Mouse (Mus musculus): ENCODE results near the gene Rhag.

The Rhag gene

DNA sequence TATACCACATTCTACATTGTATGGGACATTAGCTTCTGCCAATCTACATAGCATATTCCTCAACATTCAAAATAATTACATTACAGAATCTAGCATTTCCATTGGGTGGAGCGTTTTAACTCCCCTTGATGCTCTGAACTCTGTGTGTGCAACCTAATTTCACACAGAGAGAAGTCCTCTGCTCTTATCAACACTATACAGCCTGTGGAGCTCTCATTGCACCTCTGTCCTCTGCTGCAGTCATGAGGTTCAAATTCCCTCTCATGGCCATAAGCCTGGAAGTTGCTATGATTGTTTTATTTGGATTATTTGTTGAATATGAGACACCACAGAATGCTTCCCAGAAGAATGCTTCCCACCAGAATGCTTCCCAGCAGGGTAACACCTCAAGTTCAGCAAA is at the start of gene Rhag:
Gene Rhag, plus strand, starts transcription at position 193 of the 400 bp plus-strand sequence.
- no peak for DNase-seq (ENCODE audit: low spot score in 2 of 2)

DNA sequence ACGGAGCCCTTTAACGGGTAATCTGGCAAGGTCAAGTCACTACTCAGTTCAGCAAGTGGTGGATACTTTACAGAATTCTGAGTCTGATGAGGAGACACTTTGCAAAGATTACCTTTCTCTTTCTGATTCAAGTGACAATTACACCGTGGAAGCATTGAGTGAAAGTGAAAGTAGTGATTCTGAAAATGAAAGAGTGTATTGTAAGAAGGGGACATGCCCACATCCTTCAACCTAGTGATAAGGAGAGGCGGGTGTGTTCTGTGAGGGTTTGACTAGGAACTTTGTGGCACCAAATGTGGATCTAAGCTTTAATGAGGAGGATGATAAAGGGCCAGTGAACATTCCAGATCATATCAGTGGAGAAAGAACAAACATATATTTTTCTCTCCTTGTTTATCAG is 47.3 kb upstream of the Rhag start:
- no peak for DNase-seq (ENCODE audit: low spot score in 2 of 2)

DNA sequence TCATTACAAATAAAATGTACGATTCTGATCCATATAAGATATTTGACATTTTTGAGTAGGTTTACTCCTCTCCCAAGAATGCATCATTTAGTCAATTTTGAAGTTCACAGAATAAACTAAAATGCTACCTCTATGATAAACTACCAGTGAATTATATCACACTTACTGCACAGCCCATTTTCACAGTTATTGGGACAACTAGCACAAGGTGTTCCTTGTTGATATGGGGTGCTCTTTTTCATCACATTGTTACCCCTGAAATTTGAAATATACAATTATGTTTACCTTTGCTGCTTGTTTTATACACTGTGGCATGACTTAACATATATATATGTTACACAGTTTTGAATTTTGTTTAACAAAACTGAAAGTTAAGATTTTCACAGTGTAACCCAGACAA is 43.8 kb upstream of the Rhag start:
- no peak for DNase-seq (ENCODE audit: low spot score in 2 of 2)

DNA sequence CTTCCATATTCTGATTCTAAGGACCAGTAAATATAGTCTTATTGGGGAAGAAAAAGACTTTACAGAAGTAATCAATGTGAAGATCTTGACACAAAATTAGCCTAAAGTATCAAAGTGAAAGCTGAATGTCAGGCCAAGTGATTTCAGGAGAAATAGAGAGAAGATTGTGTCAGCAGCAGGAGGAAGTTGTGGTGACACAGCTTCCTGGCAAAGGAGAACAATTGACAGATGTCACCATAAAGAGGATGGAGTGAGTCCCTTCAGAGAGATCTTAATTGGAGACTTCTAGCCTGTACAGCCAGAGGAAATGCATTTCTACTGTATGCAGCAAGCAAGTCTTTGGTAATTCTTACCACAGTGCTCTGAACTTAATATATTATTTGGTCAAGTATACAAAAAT is 21.0 kb upstream of the Rhag start:
- no peak for DNase-seq (ENCODE audit: low spot score in 2 of 2)

DNA sequence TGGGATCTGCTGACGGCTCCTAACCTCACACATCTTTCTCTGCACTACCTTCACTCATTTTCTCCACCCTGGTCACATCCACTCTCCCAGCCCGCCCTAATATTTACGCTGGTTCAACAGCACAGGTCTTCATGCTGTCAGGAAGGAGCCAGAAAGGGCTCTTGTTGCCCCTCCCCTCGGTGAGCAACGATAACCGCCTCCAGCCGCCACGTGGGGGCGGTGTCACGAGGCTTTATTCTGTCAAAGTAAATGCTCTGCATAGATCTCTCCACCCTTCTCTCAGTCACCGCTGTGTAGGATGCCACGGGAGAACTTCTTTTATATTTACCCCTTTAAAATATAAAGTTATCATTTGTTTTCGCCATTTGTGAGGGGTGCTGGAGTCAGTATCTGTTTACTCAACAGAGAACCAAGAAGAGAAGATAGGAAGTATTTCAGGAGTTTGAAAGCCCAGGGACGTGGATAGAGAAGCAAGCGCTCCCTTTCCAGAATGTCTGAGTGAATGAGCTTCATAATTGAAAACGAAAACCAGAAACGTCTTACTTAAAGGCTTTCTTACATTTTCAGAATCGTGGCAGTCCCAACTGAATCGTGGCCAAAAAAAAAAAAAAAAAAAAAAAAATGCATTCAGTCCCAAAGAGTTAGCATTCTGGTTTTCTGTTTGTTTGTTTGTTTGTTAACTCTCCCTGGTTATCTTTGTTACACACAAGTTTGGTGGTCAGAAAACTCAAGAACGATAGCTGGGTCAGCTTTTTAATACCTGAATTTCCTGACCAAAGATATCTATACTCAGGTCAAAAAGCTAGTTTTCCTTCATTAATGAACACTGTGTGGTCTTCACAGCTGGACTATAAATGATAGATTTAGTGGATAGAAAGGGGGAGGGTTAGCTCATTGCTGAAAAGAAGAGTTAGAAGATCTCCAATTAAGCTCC is 16.7 kb upstream of the Rhag start:
- no peak for DNase-seq (ENCODE audit: low spot score in 2 of 2)

DNA sequence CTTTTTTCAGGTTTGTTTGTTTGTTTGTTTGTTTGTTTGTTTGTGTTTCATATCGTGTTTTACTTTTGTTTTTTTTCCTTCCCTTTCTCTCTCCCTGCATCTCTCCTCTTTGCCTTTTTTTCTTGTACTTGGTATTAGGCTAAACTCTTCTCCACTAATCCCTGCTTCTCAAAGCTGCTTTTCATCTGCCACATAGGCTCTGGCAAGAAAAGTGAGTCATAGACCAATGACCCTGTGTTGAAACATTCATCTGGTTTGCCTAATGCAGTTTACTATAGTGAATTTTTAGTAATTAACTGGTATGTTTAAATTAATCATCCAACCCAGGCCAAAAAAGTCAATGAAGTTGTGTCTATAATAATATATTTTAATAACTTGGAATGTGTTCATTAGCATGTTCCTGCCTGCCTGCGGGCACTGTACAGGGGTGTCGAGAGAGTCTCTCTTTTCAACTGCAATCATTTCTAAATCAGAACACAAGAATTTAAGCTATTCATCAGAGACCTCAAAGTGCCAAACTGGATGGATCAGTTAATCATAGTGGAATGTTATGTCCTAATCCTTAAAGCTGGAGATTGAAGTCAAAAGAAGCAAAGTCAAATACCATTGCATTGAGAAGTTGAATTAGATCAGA is 8.1 kb upstream of the Rhag start:
- no peak for DNase-seq (ENCODE audit: low spot score in 2 of 2)

DNA sequence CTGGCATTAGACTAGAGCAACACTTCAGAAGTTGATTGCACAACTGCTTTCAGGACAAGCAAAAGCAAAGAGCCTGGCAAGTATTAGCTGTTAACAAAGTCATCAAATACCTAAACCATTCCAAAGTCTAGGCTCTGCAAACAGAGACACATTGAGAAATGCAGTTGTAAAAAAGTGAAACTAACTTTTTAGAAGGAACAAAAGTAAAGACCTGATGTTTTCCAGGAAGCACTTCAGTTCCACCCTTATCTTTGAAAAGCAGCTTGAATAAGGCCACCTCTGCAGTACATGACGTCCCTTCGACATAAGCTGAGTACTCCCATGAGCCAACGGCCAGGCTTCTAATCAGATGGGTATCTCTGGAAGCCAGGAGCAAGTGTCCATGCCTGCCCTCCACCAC is 4.4 kb upstream of the Rhag start:
- DNase-seq (ENCODE audit: low spot score in 2 of 2) = no peak

DNA sequence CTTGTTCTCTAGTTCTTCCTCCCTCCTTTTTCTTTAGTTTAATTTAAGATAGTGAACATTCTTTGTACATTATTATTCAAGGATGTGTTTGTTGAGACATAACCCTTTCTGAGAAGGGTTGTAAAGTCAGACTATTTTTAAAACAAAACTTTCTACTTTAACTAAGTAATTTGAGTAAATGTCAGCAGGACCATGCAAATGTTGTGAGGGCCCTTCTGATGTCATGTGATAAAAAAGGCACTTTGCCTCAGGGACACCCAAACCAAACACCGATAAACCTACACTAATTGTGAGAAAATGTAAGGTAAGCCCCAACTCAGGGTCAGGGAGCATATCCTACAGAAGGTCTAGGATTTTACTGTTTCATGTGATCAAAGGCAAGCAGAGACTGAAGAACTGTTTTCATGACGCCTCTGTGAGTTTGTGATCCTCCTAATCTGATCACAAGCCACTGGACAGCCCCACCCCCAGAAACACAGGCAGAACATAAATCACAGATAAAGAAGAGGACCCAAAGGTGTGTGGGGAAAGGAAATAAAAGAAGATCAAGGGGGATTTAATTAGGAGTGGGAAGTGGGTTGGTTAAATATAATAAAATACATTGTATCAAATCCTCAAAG is 3.9 kb upstream of the Rhag start, which contains the start of gene Crisp2:
Gene Crisp2, minus strand, starts transcription at position 51 of the 620 bp plus-strand sequence.
- no peak for DNase-seq (ENCODE audit: low spot score in 2 of 2)

DNA sequence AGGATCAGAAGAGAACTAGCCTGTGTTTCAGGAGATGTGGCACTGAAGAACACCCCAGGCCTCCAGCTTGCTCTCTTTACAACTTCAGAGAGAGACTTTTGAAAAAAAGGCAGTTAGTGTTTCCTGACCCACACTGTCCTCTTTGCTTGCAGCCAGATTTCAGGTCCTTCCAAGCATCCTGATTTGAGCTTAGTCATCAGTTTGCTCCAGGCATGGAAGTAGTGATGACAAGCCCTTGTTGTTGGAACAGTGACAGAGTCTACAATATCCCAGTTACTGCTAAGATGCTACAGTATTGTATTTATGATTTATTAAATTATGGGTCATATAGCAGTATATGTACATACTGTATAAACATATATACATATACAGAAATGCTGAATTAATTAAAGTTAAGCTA is 2.9 kb upstream of the Rhag start:
- DNase-seq (ENCODE audit: low spot score in 2 of 2) = no peak

DNA sequence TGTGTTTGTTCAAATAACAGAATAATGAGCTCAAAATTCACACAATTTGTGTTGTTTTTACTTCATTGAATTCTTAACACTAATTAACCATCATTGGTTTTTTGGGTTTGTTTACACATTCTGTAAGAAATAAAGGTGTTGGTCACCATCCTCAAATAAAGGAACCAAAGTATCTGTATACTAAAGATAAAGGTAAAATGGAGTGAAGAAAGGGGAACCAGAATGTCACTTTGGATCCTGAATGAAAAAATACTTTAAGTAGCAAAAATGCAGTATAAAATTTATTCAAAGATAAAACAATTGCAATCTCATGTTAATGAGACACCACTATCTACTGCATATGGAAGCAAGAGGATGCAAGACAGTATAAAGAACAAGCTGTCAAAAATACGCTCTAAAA is 634 bp downstream of the Rhag start:
- DNase-seq (ENCODE audit: low spot score in 2 of 2) = no peak

DNA sequence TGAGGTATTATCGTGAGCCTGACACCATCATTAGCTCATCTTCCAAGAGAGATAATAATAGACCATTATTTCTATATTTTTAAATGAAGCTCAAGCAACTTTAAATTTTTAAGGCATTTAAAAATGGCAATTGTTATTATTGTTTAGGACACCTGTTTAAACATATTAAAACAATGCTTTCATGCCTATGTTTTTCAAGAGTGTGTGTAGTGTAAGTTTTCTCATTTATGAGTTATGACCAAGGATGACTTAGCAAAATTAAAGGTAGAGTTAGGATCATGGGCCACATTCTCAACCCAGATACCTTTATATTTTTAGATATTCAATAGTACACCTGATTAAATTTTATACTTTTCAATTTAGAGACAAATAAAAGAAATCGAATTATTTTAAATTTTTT is 1.3 kb downstream of the Rhag start:
- no peak for DNase-seq (ENCODE audit: low spot score in 2 of 2)

DNA sequence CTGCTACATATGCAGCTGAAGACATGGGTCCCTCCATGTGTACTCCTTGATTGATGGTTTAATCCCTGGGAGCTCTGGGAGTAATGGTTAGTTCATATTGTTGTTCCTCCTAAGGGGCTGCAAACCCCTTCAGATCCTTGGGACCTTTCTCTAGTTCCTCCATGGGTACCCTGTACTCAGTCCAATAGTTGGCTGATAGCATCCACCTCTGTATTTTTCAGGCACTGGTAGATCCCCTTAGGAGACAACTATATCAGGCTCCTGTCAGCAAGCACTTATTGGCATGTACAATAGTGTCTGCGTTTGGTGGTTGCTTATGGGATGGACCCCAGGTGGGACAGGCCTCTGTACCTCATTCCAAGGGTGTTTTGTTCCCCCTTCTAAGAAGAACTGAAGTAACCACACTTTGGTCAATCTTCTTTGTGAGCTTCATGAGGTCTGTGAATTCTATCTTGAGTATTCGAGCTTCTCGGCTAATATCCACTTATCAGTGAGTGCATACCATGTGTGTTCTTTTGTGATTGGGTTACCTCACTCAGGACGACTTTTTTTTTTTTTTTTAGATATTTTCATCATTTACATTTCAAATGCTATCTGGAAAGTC is 6.5 kb downstream of the Rhag start:
- DNase-seq (ENCODE audit: low spot score in 2 of 2) = no peak

DNA sequence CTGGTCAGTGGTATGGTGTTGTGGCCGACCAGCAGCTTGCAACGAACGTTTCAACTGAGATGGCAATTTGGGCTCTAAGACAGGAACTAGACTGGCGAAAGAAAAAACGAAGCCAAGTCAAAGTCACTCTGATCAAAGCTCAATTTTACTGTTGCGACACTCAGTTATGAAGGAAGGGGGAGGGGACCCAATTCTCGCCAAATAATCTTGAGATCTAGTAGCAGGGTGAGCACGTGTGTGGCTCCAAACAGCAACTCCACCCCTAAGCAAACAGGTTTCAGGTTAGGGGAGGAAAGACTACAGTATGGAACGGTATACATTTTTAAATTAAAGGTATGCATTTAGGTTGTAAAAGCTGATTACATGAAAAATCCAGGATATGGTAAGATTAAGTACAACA is 10.6 kb downstream of the Rhag start:
- DNase-seq (ENCODE audit: low spot score in 2 of 2) = no peak

DNA sequence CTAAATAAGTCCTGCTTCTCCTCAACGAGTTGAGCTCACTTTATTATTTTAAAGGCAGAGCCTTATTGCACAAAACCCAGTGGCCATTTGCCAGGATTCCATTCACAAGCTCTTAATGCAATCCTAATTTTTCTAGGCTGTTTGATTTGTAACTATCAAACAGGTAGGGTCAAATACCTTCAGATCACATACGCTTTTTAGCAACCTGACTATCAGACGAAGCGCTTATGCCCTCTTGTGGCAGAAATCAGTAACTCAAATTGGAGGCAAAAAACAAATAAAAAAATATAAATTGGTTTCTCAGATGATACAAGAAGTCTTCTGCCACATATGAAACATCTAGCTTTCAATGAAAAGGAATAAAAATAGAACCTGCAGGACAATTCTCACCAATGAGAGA is 12.9 kb downstream of the Rhag start:
- no peak for DNase-seq (ENCODE audit: low spot score in 2 of 2)

DNA sequence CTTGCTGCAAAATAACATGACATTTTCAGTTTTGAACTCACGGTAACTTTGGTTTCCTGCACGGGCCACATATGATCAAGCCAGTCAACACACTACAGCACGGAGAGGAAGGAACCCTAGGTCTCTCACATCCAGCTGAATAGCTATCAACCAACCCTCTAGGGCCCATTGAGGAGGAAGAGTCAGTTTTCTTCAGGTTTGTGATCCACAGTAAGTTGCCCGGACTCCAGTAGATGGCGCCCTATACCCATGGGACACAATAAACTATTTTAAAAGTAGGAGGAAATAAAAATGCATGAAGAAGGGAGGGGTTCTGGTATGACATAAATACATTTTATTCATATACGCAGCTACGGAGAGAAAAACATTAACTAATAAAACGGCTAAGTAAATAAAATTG is 13.6 kb downstream of the Rhag start:
- no peak for DNase-seq (ENCODE audit: low spot score in 2 of 2)

DNA sequence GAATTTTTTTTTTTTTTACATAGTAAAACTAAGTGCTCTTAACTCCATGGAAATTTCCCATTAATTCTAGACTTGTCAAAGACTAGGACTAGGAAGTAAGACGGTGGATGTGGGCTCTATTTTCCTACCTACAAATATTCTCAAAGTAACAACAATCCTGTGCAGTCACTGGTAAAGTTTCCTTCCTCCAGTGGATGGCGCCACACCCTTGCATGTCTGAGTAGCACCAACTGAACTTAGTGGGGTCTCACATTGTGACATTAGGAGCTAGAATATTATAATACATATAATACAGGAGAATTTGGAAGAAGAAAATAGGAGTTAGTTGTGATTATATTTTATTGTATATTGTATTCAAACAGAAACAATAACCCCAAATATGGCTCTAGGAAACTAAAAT is 20.9 kb downstream of the Rhag start:
- no peak for DNase-seq (ENCODE audit: low spot score in 2 of 2)

DNA sequence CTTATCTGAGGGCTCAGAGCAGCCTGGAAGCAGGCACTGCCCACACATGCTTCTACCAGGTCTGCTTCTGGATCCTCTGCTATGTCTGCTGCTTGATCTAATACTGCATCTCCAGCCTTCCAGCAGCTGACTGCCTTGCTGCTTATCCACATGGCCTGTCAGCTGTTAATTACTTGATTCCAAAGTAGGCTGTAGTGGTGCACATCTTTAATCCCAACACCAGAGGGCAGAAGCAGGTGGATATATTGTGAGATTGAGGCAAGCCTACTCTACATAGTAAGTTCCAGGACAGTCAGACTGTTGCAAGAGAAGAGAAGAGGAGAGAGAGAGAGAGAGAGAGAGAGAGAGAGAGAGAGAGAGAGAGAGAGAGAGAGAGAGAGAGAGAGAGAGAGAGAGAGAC is 26.4 kb downstream of the Rhag start:
- DNase-seq (ENCODE audit: low spot score in 2 of 2) = no peak

DNA sequence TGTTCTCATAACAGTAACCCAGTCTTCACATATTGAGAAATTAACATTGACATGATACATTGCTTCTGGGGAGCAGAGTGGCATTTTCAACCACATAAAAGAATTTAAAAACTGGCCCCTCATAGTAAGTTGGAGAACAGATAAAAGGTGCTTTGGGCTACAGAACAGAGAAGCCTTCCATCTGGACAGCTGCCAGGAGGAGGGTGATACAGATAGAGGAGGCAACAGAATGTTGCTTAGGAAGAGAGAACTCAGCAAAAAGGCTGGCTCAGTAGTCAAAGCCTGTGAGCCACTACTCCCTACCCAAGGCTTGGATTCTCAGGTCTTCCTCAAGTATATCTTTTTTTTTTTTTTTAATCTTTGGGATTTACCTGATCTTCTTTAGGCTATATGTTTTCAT is 44.1 kb downstream of the Rhag start:
- DNase-seq (ENCODE audit: low spot score in 2 of 2) = no peak

DNA sequence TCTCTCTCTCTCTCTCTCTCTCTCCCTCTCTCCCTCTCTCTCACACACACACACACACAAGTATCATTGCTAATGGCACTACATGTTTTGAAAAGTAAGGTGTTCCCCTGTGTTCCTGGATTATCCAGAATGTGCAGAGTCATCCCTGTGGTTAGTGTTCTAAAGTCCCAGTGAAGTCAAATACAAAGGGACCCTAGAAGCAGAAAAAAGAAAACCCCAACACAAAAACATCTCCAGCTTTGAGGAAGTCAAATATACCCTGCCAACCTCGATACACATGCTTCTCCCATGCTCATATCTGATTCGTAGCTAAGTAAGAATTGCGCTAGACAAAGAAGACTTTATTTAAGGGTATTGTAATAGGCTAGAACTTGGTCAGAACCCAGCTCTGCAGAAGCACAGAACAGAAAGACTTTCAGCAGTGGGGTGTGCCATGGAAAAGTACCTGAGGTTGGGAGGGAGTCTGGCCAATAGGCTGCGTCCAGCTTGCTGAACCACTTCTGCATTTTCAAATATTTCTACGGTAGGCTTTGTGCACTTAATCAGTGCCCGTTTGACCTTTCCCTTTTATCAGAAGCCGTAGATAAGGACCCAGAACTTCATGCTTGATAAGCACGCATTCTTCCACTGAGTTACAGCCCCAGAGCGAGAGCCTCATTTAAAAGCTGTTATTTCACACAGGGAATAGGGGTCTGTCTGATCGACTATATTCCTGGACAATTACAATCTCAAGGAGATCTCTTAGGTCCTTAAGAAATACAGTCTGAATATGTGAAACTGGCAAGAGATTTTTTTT is 58.2 kb downstream of the Rhag start:
- no peak for DNase-seq (ENCODE audit: low spot score in 2 of 2)

DNA sequence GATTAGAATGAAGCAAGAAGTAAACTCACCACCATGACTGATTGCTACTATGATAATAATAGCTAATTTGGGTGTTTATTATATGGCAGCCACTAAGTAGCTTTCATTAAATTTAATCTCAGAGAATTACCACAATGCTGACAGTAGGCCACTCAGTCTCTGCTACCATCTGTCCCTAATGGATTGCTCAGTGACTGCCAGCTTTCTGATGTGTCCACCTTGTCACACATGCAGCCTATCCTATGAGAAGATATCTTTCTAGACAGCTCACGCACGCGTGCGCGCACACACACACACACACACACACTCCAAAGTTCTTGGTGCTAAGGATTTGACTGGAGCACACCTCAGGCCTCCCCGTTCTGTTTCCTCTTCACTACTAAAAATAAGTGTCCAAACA is 61.7 kb downstream of the Rhag start:
- DNase-seq (ENCODE audit: low spot score in 2 of 2) = no peak

DNA sequence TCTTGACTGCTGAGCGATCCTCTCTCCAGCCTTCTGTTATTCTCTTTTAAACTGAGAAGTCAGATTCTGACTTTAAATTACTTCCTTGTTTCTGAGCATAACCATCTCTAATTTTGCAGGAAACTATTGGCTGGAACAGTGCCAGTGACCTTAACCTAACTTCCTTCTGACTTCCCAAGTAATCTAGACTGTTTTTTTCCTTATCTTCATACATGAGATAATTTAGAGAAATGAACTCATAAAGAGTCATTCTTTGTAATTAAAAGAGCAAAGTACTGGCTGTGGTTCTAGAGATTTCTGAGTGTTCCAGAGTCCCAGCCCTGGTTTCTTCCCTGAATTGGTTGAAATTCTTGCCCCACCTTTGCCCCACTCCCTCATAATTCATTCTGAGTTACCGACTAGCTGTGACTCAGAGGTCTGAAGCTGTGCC is 62.7 kb downstream of the Rhag start:
- no peak for DNase-seq (ENCODE audit: low spot score in 2 of 2)

DNA sequence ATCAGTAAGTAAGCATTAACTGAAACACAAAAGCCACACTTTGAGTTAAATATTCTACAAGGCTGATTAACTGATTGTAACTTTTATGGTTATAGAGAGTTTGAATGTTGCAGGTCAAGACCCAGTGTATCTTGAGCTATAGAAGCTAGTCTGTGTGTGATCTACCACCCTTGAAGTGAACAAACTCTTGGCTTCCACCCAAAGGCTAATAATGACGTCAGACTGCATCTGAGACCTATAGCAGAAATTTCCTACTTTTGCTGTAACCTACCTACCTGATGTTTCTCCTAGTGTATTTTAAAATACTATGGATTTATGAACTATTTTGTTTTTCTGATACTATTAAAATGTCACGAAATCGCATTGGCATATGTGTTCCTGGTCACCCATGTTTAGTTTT is 63.8 kb downstream of the Rhag start:
- no peak for DNase-seq (ENCODE audit: low spot score in 2 of 2)
